Mouse (Mus musculus): Measurements from ENCODE around the gene Olfr1408.

The Olfr1408 gene

GRCm38 (mm10) chr1:173137274-173137673 lies at the start of gene Olfr1408:
Gene Olfr1408, minus strand, starts transcription at chr1:173137374.
- no peak for DNase-seq (ENCODE audit: low read depth, low spot score)

- DNase-seq (ENCODE audit: low read depth, low spot score) = no peak
Observed at GRCm38 (mm10) chr1:173174154-173174842, 37.1 kb upstream of the Olfr1408 start.

Data from c-Kit-negative CD71-positive TER-119-positive erythroid progenitor cells, embryonic 14.5 days (primary cell).